ENCODE assay signal across 10 mouse cellular contexts in the genomic region with DNA sequence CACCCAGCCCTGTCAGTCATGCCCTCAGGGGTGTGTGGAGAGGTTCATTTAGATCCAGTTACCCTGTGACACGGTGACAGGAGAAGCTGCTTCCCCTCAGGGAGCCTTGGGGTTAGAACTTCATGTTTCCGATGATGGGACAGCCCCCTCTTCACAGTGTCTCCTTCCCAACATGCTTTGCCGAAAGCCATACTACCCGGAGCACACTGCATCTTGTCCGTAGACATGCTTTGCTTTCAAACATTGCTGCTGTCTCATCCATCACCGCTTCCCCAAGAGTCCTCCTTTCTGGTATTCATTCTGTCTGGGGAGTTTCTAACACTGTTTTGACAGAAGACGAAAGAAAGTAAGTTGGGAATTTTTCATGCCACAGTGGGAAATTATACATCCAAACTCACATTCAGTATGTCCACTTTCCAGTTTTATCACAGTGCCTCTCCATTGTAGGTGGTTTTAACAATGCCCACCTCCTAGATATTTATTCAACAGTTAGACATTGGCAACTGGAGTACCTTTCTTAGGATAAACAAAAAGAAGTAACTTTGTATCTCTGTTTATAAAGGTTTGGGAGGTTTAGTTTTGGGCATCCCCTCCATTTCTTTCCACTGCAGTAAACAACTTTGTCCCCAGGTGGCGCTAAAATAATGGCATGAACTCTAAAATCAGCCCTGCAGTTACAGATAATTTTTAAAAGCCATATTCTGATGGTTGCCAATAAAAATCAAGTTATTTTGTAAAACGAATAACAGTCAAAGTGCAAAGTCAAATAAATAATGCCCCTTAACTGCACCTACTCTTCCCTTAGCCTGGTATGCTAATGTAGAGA. TPM values are rescaled to one million over a fixed set of nuclear protein-coding genes. Genes with fewer than 3 reads are reported as not detected.
A peak's percentile ranks its signal among the peaks of the same experiment; 100 is the strongest.
DNase-seq lines count a peak whose midpoint lies in the region; ATAC-seq and TF ChIP-seq lines count a peak whose summit lies in the region.
"Had no signal": no experiment of that assay in that cellular context is flagged by ENCODE, and none has a peak within 500 bp of the region (broad histone marks: within the 10 kb centered on the region; RNA-seq: fewer than 3 reads in every experiment).

No protein-coding gene starts in this region.

- H3K4me1 ChIP-seq in forebrain, postnatal 0 days (ENCODE audit: insufficient read depth): no peaks in the 10 kb centered on the region
- peaks cover 18% of the 10 kb centered on the region for H3K4me1 ChIP-seq in forebrain, embryonic 10.5 days
- H3K4me1 ChIP-seq in liver, embryonic 12.5 days: peaks cover 7% of the 10 kb centered on the region
- H3K4me1 ChIP-seq: heart, embryonic 15.5 days had no signal

- 50% methylated on average over 9 of the region's 9 CpGs for WGBS in forebrain, postnatal 0 days
- WGBS in forebrain, embryonic 10.5 days: 55% methylated on average over 9 of the region's 9 CpGs
- WGBS in liver, embryonic 12.5 days (ENCODE audit: insufficient replicate concordance): 41% methylated on average over 9 of the region's 9 CpGs

- peak; percentile 68 for DNase-seq in forebrain, postnatal 0 days
- DNase-seq in forebrain, embryonic 10.5 days (ENCODE audit: extremely low spot score, low spot score): no peak
- DNase-seq in liver (peak; percentile 31), MN1 (ENCODE audit: low spot score) (peak; percentile 46)
- DNase-seq in layer of hippocampus, postnatal 10 days (ENCODE audit: low spot score in 2 of 2): peak; percentile 56 to 61
- DNase-seq in splenic B cell, adult 2 months (ENCODE audit: low read depth, low spot score): peak; percentile 59
- DNase-seq in spleen, adult 12 weeks (ENCODE audit: low spot score): no peak

- H3K4me3 ChIP-seq in forebrain, postnatal 0 days (ENCODE audit: low read depth, low read length): no peak overlapping the region
- no peak overlapping the region for H3K4me3 ChIP-seq in forebrain, embryonic 10.5 days
- no peak overlapping the region for H3K4me3 ChIP-seq in liver, embryonic 12.5 days
- H3K4me3 ChIP-seq: heart, embryonic 15.5 days had no signal

- H3K27ac ChIP-seq in forebrain, postnatal 0 days (ENCODE audit: low read depth, low read length): no peak overlapping the region
- no peak overlapping the region for H3K27ac ChIP-seq in forebrain, embryonic 10.5 days
- no peak overlapping the region for H3K27ac ChIP-seq in liver, embryonic 12.5 days
- H3K27ac ChIP-seq: heart, embryonic 15.5 days had no signal

- no peak overlapping the region for H3K9ac ChIP-seq in forebrain, postnatal 0 days
- no peak overlapping the region for H3K9ac ChIP-seq in liver, embryonic 12.5 days
- H3K9ac ChIP-seq: heart, embryonic 15.5 days had no signal

- no peaks in the 10 kb centered on the region for H3K27me3 ChIP-seq in forebrain, postnatal 0 days (ENCODE audit: insufficient read depth, low read length)
- peaks cover 7% of the 10 kb centered on the region; the same call in 1 of the 2 replicates for H3K27me3 ChIP-seq in forebrain, embryonic 10.5 days (ENCODE audit: poor library complexity, severe bottlenecking)
- H3K27me3 ChIP-seq in liver, embryonic 12.5 days (replicated peaks): 0 out of 2 replicates have a peak, but pooled peaks cover 3% of the 10 kb centered on the region
- H3K27me3 ChIP-seq in splenic B cell, adult 2 months (ENCODE audit: control insufficient read depth, insufficient read depth, low read length, poor library complexity, severe bottlenecking): no peaks in the 10 kb centered on the region
- H3K27me3 ChIP-seq: heart, embryonic 15.5 days had no signal

- no peak overlapping the region for H3K4me2 ChIP-seq in forebrain, postnatal 0 days (ENCODE audit: low read depth)
- no peak overlapping the region for H3K4me2 ChIP-seq in liver, embryonic 12.5 days
- H3K4me2 ChIP-seq: heart, embryonic 15.5 days had no signal

- no peak for ATAC-seq in forebrain, postnatal 0 days
- ATAC-seq in liver, embryonic 12.5 days: no peak

- H3K36me3 ChIP-seq in forebrain, postnatal 0 days (ENCODE audit: insufficient read depth): peaks cover 23% of the 10 kb centered on the region
- peaks cover 23% of the 10 kb centered on the region for H3K36me3 ChIP-seq in forebrain, embryonic 10.5 days (replicated peaks)
- H3K36me3 ChIP-seq in liver, embryonic 12.5 days: peaks cover 26% of the 10 kb centered on the region
- 0 out of 2 replicates have a peak, but pooled peaks cover 2% of the 10 kb centered on the region for H3K36me3 ChIP-seq in splenic B cell, adult 2 months (ENCODE audit: control insufficient read depth, insufficient read depth, low read length, poor library complexity, severe bottlenecking)

- TF ChIP-seq CTCF in forebrain, postnatal 0 days (IDR thresholded peaks at IDR 0.05; ENCODE audit: low read depth): peak; percentile 75

- H3K9me3 ChIP-seq in forebrain, postnatal 0 days (ENCODE audit: low read length): no peaks in the 10 kb centered on the region
- H3K9me3 ChIP-seq in forebrain, embryonic 10.5 days: no peaks in the 10 kb centered on the region
- H3K9me3 ChIP-seq in liver, embryonic 12.5 days (replicated peaks): no peaks in the 10 kb centered on the region
- H3K9me3 ChIP-seq: heart, embryonic 15.5 days had no signal

RNA-seq across cellular contexts. Expression of gene Ahsg, which starts 14.6 kb away (rescaled TPM):
- total RNA-seq in forebrain, postnatal 0 days (2014; rRNA removed): not detected in 2 replicates
- polyA plus RNA-seq in forebrain, postnatal 0 days (2015; fragmentation: Nextera tagmentation; extraction: Ambion mirVana): not detected in 2 replicates
- not detected in 2 replicates for polyA plus RNA-seq in forebrain, embryonic 10.5 days (2016; fragmentation: Nextera tagmentation; extraction: Ambion mirVana)
- polyA plus RNA-seq in liver, embryonic 12.5 days (2016; fragmentation: Nextera tagmentation; extraction: Ambion mirVana): 184 and 190 TPM in 2 replicates
- total RNA-seq in layer of hippocampus, postnatal 10 days (2021): not detected

RNA-seq across cellular contexts. Expression of gene Dnajb11, which starts 18.8 kb away (rescaled TPM):
- total RNA-seq in forebrain, postnatal 0 days (2014; rRNA removed): 55.2 and 63.0 TPM in 2 replicates
- 76.7 and 86.1 TPM in 2 replicates for polyA plus RNA-seq in forebrain, postnatal 0 days (2015; fragmentation: Nextera tagmentation; extraction: Ambion mirVana)
- 92.2 and 93.8 TPM in 2 replicates for polyA plus RNA-seq in forebrain, embryonic 10.5 days (2016; fragmentation: Nextera tagmentation; extraction: Ambion mirVana)
- polyA plus RNA-seq in liver, embryonic 12.5 days (2016; fragmentation: Nextera tagmentation; extraction: Ambion mirVana): 95.2 and 97.9 TPM in 2 replicates
- total RNA-seq in layer of hippocampus, postnatal 10 days (2021): 10 to 100 TPM; 64.5 to 66.4 TPM

RNA-seq across cellular contexts. Expression of gene Tbccd1, which starts 19.0 kb away (rescaled TPM):
- 18.0 and 19.0 TPM in 2 replicates for total RNA-seq in forebrain, postnatal 0 days (2014; rRNA removed)
- 13.7 and 14.9 TPM in 2 replicates for polyA plus RNA-seq in forebrain, postnatal 0 days (2015; fragmentation: Nextera tagmentation; extraction: Ambion mirVana)
- 35.3 and 36.0 TPM in 2 replicates for polyA plus RNA-seq in forebrain, embryonic 10.5 days (2016; fragmentation: Nextera tagmentation; extraction: Ambion mirVana)
- polyA plus RNA-seq in liver, embryonic 12.5 days (2016; fragmentation: Nextera tagmentation; extraction: Ambion mirVana): 31.1 and 33.3 TPM in 2 replicates
- 10 to 100 TPM; 12.2 to 14.4 TPM for total RNA-seq in layer of hippocampus, postnatal 10 days (2021)

RNA-seq across cellular contexts. Expression of gene Fetub, which starts 41.7 kb away (rescaled TPM):
- total RNA-seq in forebrain, postnatal 0 days (2014; rRNA removed): not detected in 2 replicates
- polyA plus RNA-seq in forebrain, postnatal 0 days (2015; fragmentation: Nextera tagmentation; extraction: Ambion mirVana): 0.15 and 0.21 TPM in 2 replicates
- polyA plus RNA-seq in forebrain, embryonic 10.5 days (2016; fragmentation: Nextera tagmentation; extraction: Ambion mirVana): 0.15 TPM in 1 of 2 replicates, not detected in the other
- polyA plus RNA-seq in liver, embryonic 12.5 days (2016; fragmentation: Nextera tagmentation; extraction: Ambion mirVana): 0.35 and 0.69 TPM in 2 replicates
- under 1 TPM; 0.31 to 0.34 TPM for total RNA-seq in layer of hippocampus, postnatal 10 days (2021)
- polyA plus RNA-seq: heart, embryonic 15.5 days; lung, embryonic 16.5 days had no signal

Comparison
In these comparisons a context has a peak if more than half of its experiments do, and no peak if none do; other contexts are left out.
1. DNase-seq: peak in forebrain, postnatal 0 days (single experiment), liver (single experiment), MN1 (single experiment), layer of hippocampus, postnatal 10 days (2 of 2) and splenic B cell, adult 2 months (single experiment); none in forebrain, embryonic 10.5 days (single experiment) and spleen, adult 12 weeks (single experiment).
2. RNA of gene Ahsg, which starts 14.6 kb away (polyA plus RNA-seq): 184 to 190 TPM in liver, embryonic 12.5 days; not detected in forebrain, postnatal 0 days and not detected in forebrain, embryonic 10.5 days; every median in the first group is over 100 times any median in the second.